Mouse (Mus musculus): ENCODE data around the gene Supt5. TPM values are rescaled to one million over a fixed set of nuclear protein-coding genes. Genes with fewer than 3 reads are reported as not detected.
A peak's percentile ranks its signal among the peaks of the same experiment; 100 is the strongest.
"Not testable (repeated sequence)": the region's sequence is repeated elsewhere in the genome, so short reads cannot be mapped to it uniquely, and the experiment has no call there.

Gene Supt5
- 31.5 and 35.7 TPM in 2 replicates for polyA plus RNA-seq (2015; fragmentation: Nextera tagmentation; extraction: Ambion mirVana)

DNA sequence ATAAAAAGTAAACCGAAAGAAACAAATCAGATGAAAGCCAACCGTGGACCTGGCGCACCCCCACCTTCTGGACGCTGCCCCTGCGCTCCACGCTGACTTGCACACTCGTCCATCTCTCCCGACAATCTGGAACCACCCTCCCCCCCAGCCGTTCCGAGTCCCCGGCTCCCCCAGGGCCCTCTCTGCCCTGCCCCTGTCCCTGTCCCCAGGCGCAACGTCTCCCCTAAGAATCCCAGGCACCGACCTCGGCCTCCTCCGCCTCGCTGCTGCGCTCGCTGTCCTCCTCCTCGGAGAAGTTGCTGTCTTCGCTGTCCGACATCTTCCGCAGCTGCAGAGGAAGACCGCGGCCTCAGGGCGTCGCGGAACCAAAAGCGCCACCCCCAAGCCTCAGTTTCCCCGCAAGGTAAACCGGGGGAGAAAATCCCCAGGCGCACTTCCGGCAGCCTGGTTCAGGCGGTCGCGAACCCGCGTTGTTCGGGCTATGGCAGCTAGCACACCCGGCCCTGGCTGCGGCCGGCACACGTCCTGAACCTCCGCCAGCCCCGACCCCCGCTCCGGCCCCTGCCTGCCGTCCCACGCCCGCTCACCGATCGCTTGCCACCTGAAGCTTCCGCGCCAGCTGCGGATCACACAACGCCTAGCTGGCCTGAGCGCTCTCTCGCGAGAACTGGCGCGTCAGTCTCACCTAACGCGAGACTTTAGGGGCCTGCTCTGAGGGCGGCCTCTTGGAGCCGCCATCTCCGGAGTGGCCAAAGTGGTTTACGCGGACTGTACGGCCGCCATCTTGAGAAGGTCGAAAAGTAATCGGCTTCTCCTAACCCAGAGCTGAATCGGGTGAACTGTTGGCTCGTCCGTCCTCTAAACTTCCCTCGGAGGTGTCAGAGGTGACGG, at the start of gene Supt5:
TSS of gene Supt5 (minus strand) at position 639 of the 891 bp plus-strand sequence.
- H3K4me2 ChIP-seq (replicated peaks; ENCODE audit: low read depth): peak within 1 kb of the TSS; percentile 77
- ATAC-seq (ENCODE audit: low FRiP score, low TSS enrichment): peak; percentile 99
- H3K4me1 ChIP-seq (replicated peaks; ENCODE audit: control insufficient read depth, insufficient read depth): no peaks in the 10 kb centered on the region
- TF ChIP-seq EP300 (optimal IDR thresholded peaks at IDR 0.05) (peak; percentile 100), CTCF (IDR thresholded peaks at IDR 0.05; ENCODE audit: low read depth) (no peak)
- peak within 1 kb of the TSS; percentile 87 for H3K27ac ChIP-seq (replicated peaks)
- peak within 1 kb of the TSS; percentile 98 for H3K9ac ChIP-seq (ENCODE audit: low read length)
- peak within 1 kb of the TSS; percentile 88 for H3K4me3 ChIP-seq (ENCODE audit: low read depth, low read length)
- DNase-seq (ENCODE audit: low spot score): peak; percentile 97
- no peaks in the 10 kb centered on the region for H3K36me3 ChIP-seq (ENCODE audit: control insufficient read depth, insufficient read depth, low read length)
- under 1% methylated on average over 77 of the region's 77 CpGs for WGBS
- no peaks in the 10 kb centered on the region for H3K27me3 ChIP-seq (ENCODE audit: control insufficient read depth, insufficient read depth, low read length)
- no peaks in the 10 kb centered on the region for H3K9me3 ChIP-seq (ENCODE audit: control insufficient read depth, low read length)

- WGBS: 81% methylated on average over 7 of the region's 7 CpGs
- H3K4me1 ChIP-seq (replicated peaks; ENCODE audit: control insufficient read depth, insufficient read depth): peaks cover 11% of the 10 kb centered on the region
- H3K27ac ChIP-seq (replicated peaks): not testable (repeated sequence)
Measured at GRCm38 (mm10) chr7:28387384-28387783, 48.8 kb upstream of the Supt5 start.

GRCm38 (mm10) chr7:28386877-28387276, 48.3 kb upstream of the Supt5 start:
- H3K9ac ChIP-seq (ENCODE audit: low read length); H3K9me3 ChIP-seq (ENCODE audit: control insufficient read depth, low read length); DNase-seq (ENCODE audit: low spot score); H3K4me2 ChIP-seq (replicated peaks; ENCODE audit: low read depth); H3K27me3 ChIP-seq (ENCODE audit: control insufficient read depth, insufficient read depth, low read length); H3K27ac ChIP-seq (replicated peaks); ATAC-seq (ENCODE audit: low FRiP score, low TSS enrichment); H3K4me3 ChIP-seq (ENCODE audit: low read depth, low read length); H3K36me3 ChIP-seq (ENCODE audit: control insufficient read depth, insufficient read depth, low read length): not testable (repeated sequence)
- H3K4me1 ChIP-seq (replicated peaks; ENCODE audit: control insufficient read depth, insufficient read depth): peaks cover 11% of the 10 kb centered on the region
- 76% methylated on average over 6 of the region's 6 CpGs for WGBS

More at GRCm38 (mm10) chr7:28387384-28387783, 48.8 kb upstream of the Supt5 start:
- not testable (repeated sequence) for H3K27me3 ChIP-seq (ENCODE audit: control insufficient read depth, insufficient read depth, low read length); H3K4me2 ChIP-seq (replicated peaks; ENCODE audit: low read depth); DNase-seq (ENCODE audit: low spot score); H3K4me3 ChIP-seq (ENCODE audit: low read depth, low read length); H3K9me3 ChIP-seq (ENCODE audit: control insufficient read depth, low read length); ATAC-seq (ENCODE audit: low FRiP score, low TSS enrichment); H3K36me3 ChIP-seq (ENCODE audit: control insufficient read depth, insufficient read depth, low read length); H3K9ac ChIP-seq (ENCODE audit: low read length)

- TF ChIP-seq EP300 (optimal IDR thresholded peaks at IDR 0.05): no peak
- TF ChIP-seq CTCF (IDR thresholded peaks at IDR 0.05; ENCODE audit: low read depth): peak; percentile 94
- ATAC-seq (ENCODE audit: low FRiP score, low TSS enrichment) (peak; percentile 53), DNase-seq (ENCODE audit: low spot score) (peak; percentile 91)
- Histone ChIP-seq H3K27ac (replicated peaks) (peak overlapping the region; percentile 65), H3K4me2 (replicated peaks; ENCODE audit: low read depth) (no peak overlapping the region), H3K36me3 (ENCODE audit: control insufficient read depth, insufficient read depth, low read length) (peaks cover 3% of the 10 kb centered on the region; the same call in 1 of the 2 replicates), H3K27me3 (ENCODE audit: control insufficient read depth, insufficient read depth, low read length) (no peaks in the 10 kb centered on the region), H3K4me3 (ENCODE audit: low read depth, low read length) (no peak overlapping the region), H3K9ac (ENCODE audit: low read length) (no peak overlapping the region), H3K4me1 (replicated peaks; ENCODE audit: control insufficient read depth, insufficient read depth) (peaks cover 8% of the 10 kb centered on the region; the same call in 1 of the 2 replicates), H3K9me3 (ENCODE audit: control insufficient read depth, low read length) (no peaks in the 10 kb centered on the region)
- 3% methylated on average over 4 of the region's 4 CpGs for WGBS
Measured at GRCm38 (mm10) chr7:28386462-28386861, 47.9 kb upstream of the Supt5 start.

DNA sequence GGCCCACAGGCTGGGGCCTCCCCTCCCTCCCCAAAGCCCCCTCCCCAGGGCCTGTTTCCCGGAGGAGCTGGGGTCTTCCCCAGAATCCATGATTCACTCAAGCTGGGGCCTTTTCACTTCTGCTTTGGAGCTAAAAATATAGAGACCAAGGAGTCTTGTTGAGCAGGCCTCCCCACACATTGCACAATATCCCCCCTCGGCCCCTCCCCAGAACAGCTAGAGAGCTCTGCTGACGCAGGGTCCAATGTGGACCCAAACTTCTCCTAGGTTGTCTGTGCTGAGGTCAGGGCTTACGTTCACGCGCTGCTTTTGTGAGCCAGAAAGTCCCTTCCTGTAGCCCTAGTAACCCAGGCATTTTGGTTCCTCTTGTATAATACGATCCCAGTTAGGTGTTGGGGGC, 47.5 kb upstream of the Supt5 start:
- no peak for TF ChIP-seq EP300 (optimal IDR thresholded peaks at IDR 0.05)
- no peak for TF ChIP-seq CTCF (IDR thresholded peaks at IDR 0.05; ENCODE audit: low read depth)
- Histone ChIP-seq H3K27ac (replicated peaks) (peak overlapping the region; percentile 65), H3K9me3 (ENCODE audit: control insufficient read depth, low read length) (no peaks in the 10 kb centered on the region), H3K4me2 (replicated peaks; ENCODE audit: low read depth) (no peak overlapping the region), H3K9ac (ENCODE audit: low read length) (no peak overlapping the region), H3K27me3 (ENCODE audit: control insufficient read depth, insufficient read depth, low read length) (no peaks in the 10 kb centered on the region), H3K36me3 (ENCODE audit: control insufficient read depth, insufficient read depth, low read length) (peaks cover 3% of the 10 kb centered on the region; the same call in 1 of the 2 replicates), H3K4me3 (ENCODE audit: low read depth, low read length) (no peak overlapping the region), H3K4me1 (replicated peaks; ENCODE audit: control insufficient read depth, insufficient read depth) (peaks cover 8% of the 10 kb centered on the region; the same call in 1 of the 2 replicates)
- DNase-seq (ENCODE audit: low spot score) (no peak), ATAC-seq (ENCODE audit: low FRiP score, low TSS enrichment) (no peak)
- WGBS: 76% methylated on average over 7 of the region's 7 CpGs

GRCm38 (mm10) chr7:28385196-28385595, 46.6 kb upstream of the Supt5 start:
- peak overlapping the region; percentile 65 for H3K27ac ChIP-seq (replicated peaks)

More at GRCm38 (mm10) chr7:28385196-28385595, 46.6 kb upstream of the Supt5 start:
- no peak for ATAC-seq (ENCODE audit: low FRiP score, low TSS enrichment)
- H3K4me1 ChIP-seq (replicated peaks; ENCODE audit: control insufficient read depth, insufficient read depth): peaks cover 10% of the 10 kb centered on the region; the same call in 1 of the 2 replicates
- DNase-seq (ENCODE audit: low spot score): no peak
- H3K4me3 ChIP-seq (ENCODE audit: low read depth, low read length): no peak overlapping the region
- H3K27me3 ChIP-seq (ENCODE audit: control insufficient read depth, insufficient read depth, low read length): no peaks in the 10 kb centered on the region
- WGBS: 87% methylated on average over 9 of the region's 9 CpGs
- no peak overlapping the region for H3K4me2 ChIP-seq (replicated peaks; ENCODE audit: low read depth)
- peaks cover 3% of the 10 kb centered on the region; the same call in 1 of the 2 replicates for H3K36me3 ChIP-seq (ENCODE audit: control insufficient read depth, insufficient read depth, low read length)
- no peak overlapping the region for H3K9ac ChIP-seq (ENCODE audit: low read length)
- no peak for TF ChIP-seq CTCF (IDR thresholded peaks at IDR 0.05; ENCODE audit: low read depth)
- no peak for TF ChIP-seq EP300 (optimal IDR thresholded peaks at IDR 0.05)
- H3K9me3 ChIP-seq (ENCODE audit: control insufficient read depth, low read length): no peaks in the 10 kb centered on the region

All from stomach, postnatal 0 days (tissue).